Mouse (Mus musculus): Measurements from ENCODE around the gene Nrxn2.

Nrxn2 gene

GRCm38 (mm10) chr19:6542367-6543034, 124.0 kb downstream of the Nrxn2 start, which contains the start of gene Slc22a12:
Gene Slc22a12, minus strand, starts transcription at chr19:6543032.
- DNase-seq (ENCODE audit: low spot score): no peak

DNA sequence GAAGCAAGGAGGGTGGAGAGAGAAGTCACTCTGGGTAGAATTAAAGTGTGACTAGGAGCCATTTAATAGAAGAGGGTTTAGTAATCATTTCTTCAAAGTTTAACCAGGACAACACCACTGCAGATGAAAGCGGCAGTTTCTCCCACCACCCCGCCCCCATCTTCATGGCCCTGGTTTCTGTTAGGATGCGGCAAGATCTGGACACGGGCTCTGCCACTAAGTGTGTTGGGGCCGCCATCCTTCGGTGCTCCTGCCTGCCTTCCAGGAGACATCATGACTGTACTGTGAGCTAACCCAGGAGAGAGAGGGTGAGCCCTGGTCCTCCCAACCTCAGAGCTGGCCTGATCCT, 124.5 kb downstream of the Nrxn2 start:
- DNase-seq (ENCODE audit: low spot score): no peak

DNA sequence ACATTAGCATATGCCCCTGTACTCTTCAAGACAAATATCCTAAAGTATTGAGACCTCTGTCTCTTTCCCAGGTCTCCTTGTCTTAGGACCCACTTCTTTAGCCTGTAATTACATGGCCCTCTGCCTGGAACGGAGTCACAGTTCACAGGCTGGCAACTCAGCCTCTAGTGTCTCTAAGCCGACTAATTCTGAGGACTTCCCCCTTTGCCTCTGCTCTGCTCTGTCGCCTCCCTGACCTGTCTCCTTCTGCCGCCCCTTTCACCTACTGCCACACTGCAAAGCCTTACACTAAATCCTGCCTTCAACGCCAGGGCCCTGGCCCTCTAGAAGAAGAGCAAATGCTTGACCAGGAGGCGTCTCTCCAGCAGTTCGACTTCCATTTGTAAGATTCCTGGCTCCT, 125.0 kb downstream of the Nrxn2 start:
- no peak for DNase-seq (ENCODE audit: low spot score)

DNA sequence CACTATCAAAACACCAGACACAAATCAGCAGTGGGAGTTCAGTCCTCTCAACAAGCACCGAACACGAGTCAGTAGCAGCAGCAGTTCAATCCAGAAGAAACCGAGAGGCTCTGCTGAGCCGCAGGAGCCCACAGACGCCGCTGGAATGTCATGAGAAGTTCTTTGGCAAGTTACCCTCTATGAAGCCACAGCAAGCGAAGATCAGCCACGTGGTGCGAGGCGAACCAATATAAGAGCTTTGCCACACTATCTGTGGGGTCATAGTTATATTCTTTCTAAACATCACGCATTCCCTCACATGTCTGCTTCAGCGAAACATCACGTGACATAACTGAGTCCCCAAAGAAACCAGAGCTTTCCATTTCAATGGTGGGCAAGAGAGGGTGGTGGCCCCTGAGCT, 126.2 kb downstream of the Nrxn2 start:
- DNase-seq (ENCODE audit: low spot score): no peak

- DNase-seq (ENCODE audit: low spot score): no peak
Measured at GRCm38 (mm10) chr19:6545481-6545880, 127.0 kb downstream of the Nrxn2 start.

DNA sequence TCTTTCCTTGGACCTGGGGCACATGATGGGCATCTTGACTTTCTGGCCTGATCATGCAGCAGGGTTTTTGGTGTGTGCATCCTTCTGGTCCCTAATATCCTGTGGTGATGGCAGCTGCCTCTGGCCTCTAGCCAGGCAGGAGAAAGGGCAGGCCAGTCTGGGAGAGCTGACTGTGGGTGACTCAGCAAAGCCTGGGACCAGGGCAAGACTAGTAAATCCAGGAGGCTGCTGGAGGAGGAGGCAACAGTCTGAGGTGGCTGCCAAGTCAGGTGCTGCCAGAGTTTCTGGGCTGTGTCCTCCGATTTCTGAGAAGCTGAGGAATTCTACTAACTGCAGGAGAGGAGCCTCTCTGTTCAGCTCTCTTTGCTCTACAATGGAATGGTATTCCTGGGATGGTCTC, 127.6 kb downstream of the Nrxn2 start:
- DNase-seq (ENCODE audit: low spot score): no peak

- DNase-seq (ENCODE audit: low spot score): no peak
Measured at GRCm38 (mm10) chr19:6547801-6548200, 129.3 kb downstream of the Nrxn2 start.

DNA sequence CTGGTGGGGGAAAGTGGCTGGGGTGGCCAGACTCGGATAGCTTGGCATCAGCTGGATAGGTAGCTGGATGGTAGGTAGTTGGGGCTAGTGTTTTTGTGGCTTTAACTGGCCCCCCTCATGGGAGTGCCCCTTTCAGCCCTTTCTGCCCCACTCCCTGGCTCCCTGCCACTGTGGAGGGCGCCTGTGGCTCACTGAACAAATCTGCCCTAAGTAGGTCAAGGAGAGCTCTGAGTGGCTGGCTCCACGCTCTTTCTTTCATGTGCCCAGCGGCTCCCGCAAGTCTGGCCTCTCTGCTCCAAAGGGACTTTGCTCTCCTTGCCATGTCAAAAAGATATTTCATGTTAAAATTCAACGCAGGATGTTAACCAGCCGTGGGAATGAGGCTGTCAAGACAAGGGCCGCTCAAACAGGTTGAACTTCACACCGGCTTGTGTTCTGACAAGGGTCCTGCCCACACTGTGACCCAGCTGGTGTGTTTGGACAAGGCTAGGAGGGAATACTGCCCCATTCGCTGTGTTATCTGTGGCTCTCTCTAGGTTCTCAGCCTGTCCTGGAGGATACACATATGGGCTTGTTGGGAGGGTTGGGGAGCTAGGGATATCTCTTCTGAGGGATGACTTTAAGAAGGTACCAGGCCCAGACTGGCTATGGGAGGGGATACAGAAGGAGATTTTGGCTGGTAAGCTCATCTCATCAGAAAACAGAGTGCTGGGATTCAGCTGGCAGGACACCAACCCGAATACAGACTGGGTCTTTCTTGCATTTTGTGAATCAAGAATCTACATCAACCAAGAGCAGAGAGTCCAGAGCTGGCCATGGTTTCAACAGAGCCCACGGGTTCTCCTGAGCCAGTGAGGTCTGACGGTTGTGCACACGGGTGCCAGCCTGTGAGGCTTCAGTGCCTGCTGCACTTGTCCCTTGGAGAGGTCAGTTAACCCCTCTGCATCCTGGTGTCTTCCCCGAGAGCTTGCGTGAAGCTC, 130.2 kb downstream of the Nrxn2 start:
- DNase-seq (ENCODE audit: low spot score): no peak

- no peak for DNase-seq (ENCODE audit: low spot score)
Measured at GRCm38 (mm10) chr19:6549566-6549965, 131.0 kb downstream of the Nrxn2 start.

- no peak for DNase-seq (ENCODE audit: low spot score)
Measured at GRCm38 (mm10) chr19:6551215-6551614, 132.7 kb downstream of the Nrxn2 start.

DNA sequence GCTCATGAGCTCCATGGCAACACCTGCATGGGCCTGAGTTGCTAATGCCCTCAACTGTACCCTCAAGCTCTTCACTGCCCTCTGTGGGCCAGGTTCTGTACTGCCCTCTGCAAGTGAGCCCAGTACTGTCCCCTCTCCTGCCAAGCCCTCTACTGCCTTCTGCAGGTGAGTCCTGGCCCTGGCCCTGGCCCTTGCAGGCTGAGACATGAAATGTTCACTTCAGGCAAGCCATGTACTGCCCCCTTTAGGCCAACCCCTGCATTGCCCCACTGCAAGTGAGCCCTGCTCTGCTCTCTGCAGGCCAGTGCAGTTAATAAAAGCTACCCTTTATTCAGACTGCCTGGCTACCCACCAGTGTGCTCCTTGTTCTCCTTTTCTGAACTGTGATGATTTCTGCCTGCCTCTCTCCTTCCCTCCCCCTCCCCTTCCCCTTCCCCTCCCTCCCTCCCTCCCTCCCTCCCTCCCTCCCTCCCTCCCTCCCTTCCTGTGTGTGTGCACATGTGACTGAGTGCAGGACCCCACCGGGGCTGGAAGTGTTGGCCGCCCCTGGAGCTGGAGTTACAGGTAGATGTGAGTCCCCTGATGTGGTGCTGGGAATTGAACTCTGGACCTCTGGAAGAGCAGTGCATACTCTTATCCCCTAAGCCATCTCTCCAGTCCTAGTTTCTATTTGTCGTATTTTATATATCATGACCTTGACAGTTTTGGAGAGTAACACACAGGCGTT, 133.9 kb downstream of the Nrxn2 start:
- DNase-seq (ENCODE audit: low spot score): no peak

GRCm38 (mm10) chr19:6553174-6553573, 134.6 kb downstream of the Nrxn2 start:
- no peak for DNase-seq (ENCODE audit: low spot score)

DNA sequence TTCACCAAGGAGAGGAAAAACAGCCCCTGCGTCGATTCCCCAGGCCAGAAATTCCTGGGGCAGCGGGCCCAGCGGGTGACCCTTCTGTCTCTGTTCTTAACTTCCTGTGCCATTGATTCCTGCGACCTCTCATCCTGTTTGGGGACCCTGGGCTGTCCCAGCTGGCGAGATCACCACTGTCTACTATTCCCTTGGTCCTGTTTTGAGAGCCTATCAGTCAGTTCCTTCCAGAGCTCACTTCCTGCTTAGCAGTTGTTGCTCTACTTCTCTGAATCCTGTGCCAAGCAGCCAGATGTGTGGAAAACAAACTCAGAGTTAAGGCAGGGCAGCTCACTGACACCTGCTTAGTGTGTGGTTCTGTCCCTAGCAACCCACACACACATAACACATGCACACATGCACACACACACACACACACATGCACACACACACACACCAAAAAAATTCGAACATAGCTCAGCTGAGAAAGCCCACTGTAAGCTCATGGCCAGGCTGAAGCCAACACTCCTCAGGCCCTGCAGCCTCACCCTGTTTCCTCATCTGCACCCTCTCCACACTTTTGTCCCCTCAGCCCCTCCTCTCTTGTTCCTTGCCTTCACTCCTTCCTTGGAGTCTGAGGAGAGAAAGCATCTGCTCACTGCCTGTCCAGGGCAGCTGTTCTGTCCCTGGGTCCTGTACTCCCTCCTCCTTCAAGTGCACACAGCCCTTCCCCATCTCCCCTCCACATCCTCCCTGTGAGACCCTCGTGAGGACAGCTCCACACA, 135.5 kb downstream of the Nrxn2 start:
- no peak for DNase-seq (ENCODE audit: low spot score)

- no peak for DNase-seq (ENCODE audit: low spot score)
Measured at GRCm38 (mm10) chr19:6559576-6559975, 141.0 kb downstream of the Nrxn2 start.

GRCm38 (mm10) chr19:6560246-6560815, 141.8 kb downstream of the Nrxn2 start:
- no peak for DNase-seq (ENCODE audit: low spot score)

GRCm38 (mm10) chr19:6565136-6565535, 146.6 kb downstream of the Nrxn2 start:
- DNase-seq (ENCODE audit: low spot score): no peak

DNA sequence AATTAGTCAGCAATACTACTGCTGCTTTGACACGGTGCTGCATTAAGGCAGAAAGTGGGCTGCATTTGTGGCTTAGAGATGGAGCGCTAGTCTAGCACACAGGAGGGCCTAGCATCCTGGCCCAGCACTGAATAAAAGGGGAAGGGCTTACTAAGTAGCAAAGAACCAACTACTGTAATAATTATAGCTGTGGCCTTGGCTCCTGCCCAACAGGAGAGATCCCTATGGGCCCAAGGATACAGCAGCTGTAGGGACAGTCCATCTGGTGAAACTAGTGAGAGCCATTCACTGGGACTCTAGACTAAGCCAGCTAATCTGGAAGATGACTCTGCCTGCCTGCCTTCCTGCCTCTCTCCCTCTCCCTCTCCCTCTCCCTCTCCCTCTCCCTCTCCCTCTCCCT, 147.9 kb downstream of the Nrxn2 start:
- DNase-seq (ENCODE audit: low spot score): no peak

DNA sequence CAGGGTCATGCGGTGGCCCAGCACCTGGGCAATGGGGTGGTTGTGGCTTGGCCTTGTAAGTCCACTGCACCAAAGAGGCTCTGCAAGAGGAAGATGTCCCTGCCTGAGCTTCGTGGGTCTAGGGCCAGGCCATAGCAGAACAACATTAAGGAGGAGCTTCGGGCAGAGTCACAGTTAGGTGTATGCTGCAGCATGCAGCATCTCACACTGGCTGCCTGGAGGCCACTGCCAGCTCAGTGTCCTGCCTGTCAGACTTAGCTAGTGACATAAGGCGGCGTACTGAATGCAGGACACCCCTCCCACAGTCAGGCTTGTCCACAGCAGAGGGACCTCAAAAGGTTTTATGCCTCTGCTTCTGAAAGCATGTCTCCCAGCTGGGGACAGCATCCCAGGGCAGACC, 150.5 kb downstream of the Nrxn2 start:
- no peak for DNase-seq (ENCODE audit: low spot score)

GRCm38 (mm10) chr19:6569561-6569960, 151.0 kb downstream of the Nrxn2 start:
- no peak for DNase-seq (ENCODE audit: low spot score)

GRCm38 (mm10) chr19:6571476-6571875, 152.9 kb downstream of the Nrxn2 start:
- no peak for DNase-seq (ENCODE audit: low spot score)

DNA sequence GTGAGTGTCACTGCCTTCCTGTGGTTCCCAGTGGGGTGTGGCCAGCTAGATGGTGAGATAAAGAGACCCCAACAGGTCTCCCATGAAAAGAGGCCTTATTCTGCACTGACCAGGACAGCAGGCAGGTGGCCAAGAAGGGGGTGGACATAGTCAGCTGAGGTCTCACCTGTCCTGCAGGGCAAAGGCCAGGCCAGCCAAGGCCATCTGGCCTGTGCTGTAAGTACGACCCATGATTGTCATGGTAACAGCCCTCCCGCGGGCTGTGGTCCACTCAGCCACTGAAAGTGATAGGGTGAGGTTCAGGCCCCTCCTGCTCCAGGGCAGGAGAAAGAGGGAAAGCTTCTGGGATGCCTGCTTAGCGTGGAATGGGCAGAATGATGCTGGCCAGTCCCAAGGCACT, 153.5 kb downstream of the Nrxn2 start:
- DNase-seq (ENCODE audit: low spot score): no peak
